Mouse (Mus musculus) heart, adult 2 months (tissue): ENCODE data around the gene Ajm1. TPM values are rescaled to one million over a fixed set of nuclear protein-coding genes. Genes with fewer than 3 reads are reported as not detected.

Source experiments
- DNase-seq, 2 experiments: peaks; one replicate each; pipeline ENCODE4 v3.0.0; 2021
- H3K27ac ChIP-seq: fragments of 200-600 bp; 2 replicates; pipeline ENCODE4 v1.8.1; 2022
- H3K27me3 ChIP-seq: fragments of 200-500 bp; 2 replicates; pipeline ENCODE4 v1.6.1; 2012; ENCODE audit warnings: mild to moderate bottlenecking, low read length, inconsistent platforms, mixed read lengths; ENCODE audit not compliant: control insufficient read depth, insufficient read depth
- H3K36me3 ChIP-seq: fragments of 200-500 bp; 2 replicates; pipeline ENCODE4 v1.6.1; 2012; ENCODE audit warnings: low read length, inconsistent platforms; ENCODE audit not compliant: control insufficient read depth, insufficient read depth
- H3K4me1 ChIP-seq: fragments of 200-500 bp; 2 replicates; pipeline ENCODE4 v1.6.1; 2011; ENCODE audit warnings: low read length; ENCODE audit not compliant: control insufficient read depth, insufficient read depth
- H3K4me3 ChIP-seq: fragments of 200-600 bp; 2 replicates; pipeline ENCODE4 v1.8.1; 2022
- H3K79me2 ChIP-seq: fragments of 200-500 bp; replicated peaks from 2 replicates; pipeline ENCODE4 v1.6.1; 2012; ENCODE audit warnings: mild to moderate bottlenecking, inconsistent platforms, low read length, moderate library complexity, mixed read lengths; ENCODE audit not compliant: control insufficient read depth, insufficient read depth
- H3K9ac ChIP-seq: fragments of 200-500 bp; 2 replicates; pipeline ENCODE4 v1.6.1; 2012; ENCODE audit warnings: low read depth, mild to moderate bottlenecking, control low read depth, inconsistent platforms, low read length, mixed read lengths
- CTCF ChIP-seq: fragments of 200-600 bp; IDR thresholded peaks from 2 replicates; pipeline ENCODE4 v1.8.1; 2022; ENCODE audit warnings: antibody characterized with exemption, mild to moderate bottlenecking, moderate library complexity
- EP300 ChIP-seq: fragments of 200-500 bp; IDR thresholded peaks from 2 replicates; pipeline ENCODE4 v1.6.1; 2011; ENCODE audit warnings: low read depth, low read length, control low read depth; ENCODE audit not compliant: insufficient read depth
- POLR2A ChIP-seq: fragments of 200-500 bp; IDR thresholded peaks from 2 replicates; pipeline ENCODE4 v1.6.1; 2011; ENCODE audit warnings: mild to moderate bottlenecking, low read depth, low read length, control low read depth; ENCODE audit not compliant: insufficient read depth
- WGBS: fragments of 180-500 bp; shearing (Covaris S2); methylation state at CpG from one replicate; pipeline ENCODE4 v1.1.7; 2018; 5-methylcytosine and 5-hydroxymethylcytosine counted together
- intact Hi-C: fragments of 180-260 bp; cut with DNase I; formaldehyde crosslinking; loops from one replicate; pipeline ENCODE4 v1.15.1; 2025
- polyA plus RNA-seq: library from polyadenylated mRNA; depleted of rRNA; stranded (reverse); fragments of >200 nt; gene quantifications from 2 replicates; pipeline ENCODE4 v1.2.3, GENCODE M21; 2012
- total RNA-seq, 2 experiments: library from RNA; stranded (reverse); gene quantifications; 2 replicates each; pipeline ENCODE4 v1.2.3; 2021

Ajm1 gene
- total and polyA plus RNA-seq, 3 experiments: 0.05 to 1.1 (median 0.36) TPM

DNA sequence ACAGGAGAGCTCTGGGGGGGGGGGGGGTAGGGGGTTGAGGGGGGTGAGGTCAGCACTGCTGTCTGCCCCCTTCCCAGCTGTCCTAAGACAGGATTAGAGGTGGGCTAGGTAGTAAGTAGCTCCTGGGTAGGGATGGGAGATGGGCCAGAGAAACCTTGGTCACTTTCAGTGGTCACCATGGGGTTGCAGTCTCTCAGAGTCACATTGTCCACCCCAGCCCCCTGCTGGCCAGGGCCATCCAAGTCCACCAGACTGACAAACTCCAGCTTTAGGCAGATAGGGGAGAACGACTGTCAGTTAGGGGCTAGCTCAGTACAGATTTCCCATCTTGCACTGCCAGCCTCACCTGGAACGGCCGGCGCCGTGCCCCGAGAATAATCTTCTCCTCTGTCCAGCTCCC lies 15.0 kb downstream of the Ajm1 start:
- intact Hi-C loops: no loop called here
- Histone ChIP-seq H3K9ac (no peak overlapping the region), H3K27me3 (no peaks in the 10 kb centered on the region), H3K27ac (no peak overlapping the region), H3K79me2 (no peaks in the 10 kb centered on the region), H3K36me3 (no peaks in the 10 kb centered on the region), H3K4me3 (no peak overlapping the region), H3K4me1 (no peaks in the 10 kb centered on the region)
- DNase-seq: peak in 1 of 2 experiments; percentile 18
- no peak for TF ChIP-seq EP300
- peak; percentile 24 for TF ChIP-seq CTCF
- 78% methylated on average over 6 of the region's 6 CpGs for WGBS

GRCm38 (mm10) chr2:25565741-25566140 lies 15.8 kb downstream of the Ajm1 start:
- 91% methylated on average over 8 of the region's 8 CpGs for WGBS
- Histone ChIP-seq H3K27ac (no peak overlapping the region), H3K27me3 (no peaks in the 10 kb centered on the region), H3K9ac (no peak overlapping the region), H3K79me2 (no peaks in the 10 kb centered on the region), H3K4me1 (no peaks in the 10 kb centered on the region), H3K4me3 (no peak overlapping the region), H3K36me3 (no peaks in the 10 kb centered on the region)
- TF ChIP-seq POLR2A: no peak
- TF ChIP-seq CTCF: no peak
- no peak for TF ChIP-seq EP300
- DNase-seq: peak in 1 of 2 experiments; percentile 14
- intact Hi-C loops: no loop called here

DNA sequence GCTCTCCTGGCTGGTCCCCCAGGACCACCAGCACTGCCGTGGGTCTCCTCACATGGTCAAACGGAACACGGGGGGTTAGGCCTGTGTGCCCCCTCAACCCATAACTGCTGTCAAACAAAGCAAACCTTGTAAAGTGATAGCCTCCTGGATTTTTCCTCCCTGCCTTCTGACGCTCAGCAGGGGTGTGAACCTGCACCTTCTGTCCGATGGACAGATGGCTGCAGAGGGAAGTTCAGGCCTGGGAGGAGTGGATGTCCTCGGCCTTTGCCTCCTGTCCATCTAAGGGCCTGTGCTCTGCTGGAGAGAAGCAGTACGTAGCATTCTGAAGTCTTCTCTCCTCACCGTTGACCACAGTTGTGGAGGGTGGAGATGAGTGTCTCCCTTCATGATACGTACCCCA lies 19.6 kb downstream of the Ajm1 start:
- no peaks in the 10 kb centered on the region for H3K27me3 ChIP-seq
- H3K79me2 ChIP-seq: peaks cover 6% of the 10 kb centered on the region; the same call in 1 of the 2 replicates
- intact Hi-C loops: no loop called here
- no peak for DNase-seq
- no peak overlapping the region for H3K4me3 ChIP-seq
- WGBS: 78% methylated on average over 9 of the region's 9 CpGs
- no peak overlapping the region for H3K27ac ChIP-seq
- H3K9ac ChIP-seq: no peak overlapping the region
- TF ChIP-seq EP300: no peak
- no peak for TF ChIP-seq CTCF
- no peak for TF ChIP-seq POLR2A
- H3K4me1 ChIP-seq: peaks cover 5% of the 10 kb centered on the region
- no peaks in the 10 kb centered on the region; the same call in 1 of the 2 replicates for H3K36me3 ChIP-seq

- Histone ChIP-seq H3K4me3 (no peak overlapping the region), H3K4me1 (peaks cover 5% of the 10 kb centered on the region), H3K27ac (no peak overlapping the region), H3K79me2 (peaks cover 6% of the 10 kb centered on the region; the same call in 1 of the 2 replicates), H3K9ac (no peak overlapping the region), H3K27me3 (no peaks in the 10 kb centered on the region), H3K36me3 (no peaks in the 10 kb centered on the region; the same call in 1 of the 2 replicates)
- WGBS: 75% methylated on average over 8 of the region's 8 CpGs
- no peak for DNase-seq
- TF ChIP-seq EP300 (no peak), CTCF (no peak), POLR2A (no peak)
- intact Hi-C loops: no loop called here
These were observed 21.0 kb downstream of the Ajm1 start for GRCm38 (mm10) chr2:25560551-25560950.

DNA sequence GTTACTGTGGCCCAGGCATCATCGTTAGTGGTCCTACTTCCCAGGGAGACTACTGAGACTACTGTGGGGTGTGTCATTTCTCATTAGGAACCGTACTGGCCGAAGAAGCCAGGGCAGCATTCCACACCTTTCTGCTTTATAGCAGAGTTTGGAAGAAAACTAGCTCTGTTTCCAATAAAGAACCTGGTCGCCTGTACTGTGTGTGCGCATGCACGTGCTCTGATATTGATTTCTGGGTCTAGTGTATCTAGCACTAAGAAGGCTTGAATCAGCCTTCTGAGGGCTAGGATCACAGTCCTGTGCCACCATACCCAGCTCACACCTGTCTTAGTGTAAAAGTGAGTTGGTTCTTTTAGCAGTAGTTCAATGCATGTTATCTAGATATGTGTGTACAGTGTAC lies 22.8 kb downstream of the Ajm1 start:
- no peak for DNase-seq
- H3K79me2 ChIP-seq: peaks cover 6% of the 10 kb centered on the region; the same call in 1 of the 2 replicates
- no peaks in the 10 kb centered on the region for H3K27me3 ChIP-seq
- intact Hi-C loops: loop anchor here (2.0 to 10.0 kb wide), 2 partner anchors 22 to 134 kb away; partner anchors contain the start of genes Abca2, Ajm1 and Fut7
- H3K9ac ChIP-seq: peak overlapping the region; percentile 98
- peak overlapping the region; percentile 67; the same call in 1 of the 2 replicates for H3K4me3 ChIP-seq
- 61% methylated on average over 6 of the region's 6 CpGs for WGBS
- TF ChIP-seq POLR2A (no peak), EP300 (no peak), CTCF (no peak)
- peak overlapping the region; percentile 82; the same call in 1 of the 2 replicates for H3K27ac ChIP-seq
- peaks cover 5% of the 10 kb centered on the region for H3K4me1 ChIP-seq
- H3K36me3 ChIP-seq: no peaks in the 10 kb centered on the region; the same call in 1 of the 2 replicates

DNA sequence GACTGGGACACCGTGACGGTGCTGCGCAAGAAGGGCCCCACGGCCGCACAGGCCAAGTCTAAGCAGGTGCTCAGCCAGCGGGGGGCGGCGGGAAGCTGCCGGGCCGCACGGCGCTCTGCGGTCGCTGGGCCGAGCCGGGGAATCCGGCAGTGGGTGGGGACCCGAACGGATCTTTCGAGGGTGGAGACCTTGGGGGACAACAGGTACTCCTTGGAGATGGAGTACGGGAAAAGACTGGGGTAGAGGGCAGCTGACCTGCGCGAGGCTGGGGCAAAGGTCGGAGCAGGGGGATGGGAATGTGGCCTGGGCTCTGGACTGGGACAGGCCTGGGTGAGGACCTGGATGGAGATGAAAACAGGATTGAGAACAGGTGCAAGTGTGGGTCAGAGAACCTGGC lies 23.6 kb downstream of the Ajm1 start:
- peaks cover 5% of the 10 kb centered on the region for H3K4me1 ChIP-seq
- peak overlapping the region; percentile 98 for H3K9ac ChIP-seq
- H3K27ac ChIP-seq: peak overlapping the region; percentile 82
- no peaks in the 10 kb centered on the region for H3K27me3 ChIP-seq
- peak overlapping the region; percentile 67 for H3K4me3 ChIP-seq
- peaks cover 6% of the 10 kb centered on the region; the same call in 1 of the 2 replicates for H3K79me2 ChIP-seq
- no peak for DNase-seq
- under 1% methylated on average over 24 of the region's 24 CpGs for WGBS
- H3K36me3 ChIP-seq: no peaks in the 10 kb centered on the region; the same call in 1 of the 2 replicates
- intact Hi-C loops: loop anchor here (2.0 to 10.0 kb wide), 2 partner anchors 23 to 133 kb away; partner anchors contain the start of genes Abca2, Ajm1 and Fut7
- TF ChIP-seq EP300: 0 out of 2 replicates have a peak, but pooled peaks have one; percentile 30
- TF ChIP-seq POLR2A: no peak; the same call in 1 of the 2 replicates
